Mouse (Mus musculus): Measurements from ENCODE around the gene Sparc.
A peak's percentile ranks its signal among the peaks of the same experiment; 100 is the strongest.

The Sparc gene

DNA sequence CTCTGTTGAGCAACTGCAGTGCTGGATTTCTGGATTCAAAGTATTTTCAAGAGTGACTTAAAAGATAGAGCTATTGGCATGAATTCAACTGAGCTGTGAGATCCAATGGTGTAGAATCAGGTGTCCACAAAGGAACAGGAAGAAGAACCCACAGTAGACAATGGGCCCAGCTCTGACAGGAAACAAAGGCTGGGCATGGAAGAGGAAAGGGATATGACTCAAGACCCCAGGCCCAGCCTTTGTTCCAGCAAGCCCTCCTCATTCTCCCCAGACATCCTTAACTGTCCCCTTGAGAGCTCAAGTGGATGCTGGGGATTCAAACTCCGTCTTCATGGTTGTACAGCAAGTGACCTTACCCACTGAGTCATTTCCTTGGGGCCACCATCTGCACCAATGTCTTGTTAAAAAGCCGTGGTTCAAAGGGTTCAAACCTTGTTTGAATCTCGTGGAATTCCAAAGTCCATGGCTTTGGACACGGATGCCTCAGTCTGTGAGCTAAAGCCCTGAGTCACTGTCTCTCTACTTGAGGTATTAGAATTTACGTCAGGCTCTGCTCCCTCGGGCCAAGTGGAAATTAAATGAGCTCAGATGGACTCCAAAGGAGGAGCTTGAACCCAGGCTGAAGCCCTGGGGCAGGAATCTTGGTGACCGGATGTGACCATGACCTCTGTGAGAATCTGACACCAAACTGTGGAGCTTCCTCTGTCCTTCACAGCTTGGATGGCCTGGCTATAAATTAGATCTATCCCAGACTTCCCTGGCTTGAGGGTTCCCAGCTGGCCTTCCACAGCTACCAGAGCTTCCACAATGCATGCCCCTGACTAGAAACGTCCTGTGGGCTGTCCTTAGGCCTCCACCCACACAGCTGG lies 17.1 kb downstream of the Sparc start:
- DNase-seq (ENCODE audit: low read depth, low spot score): no peak

DNA sequence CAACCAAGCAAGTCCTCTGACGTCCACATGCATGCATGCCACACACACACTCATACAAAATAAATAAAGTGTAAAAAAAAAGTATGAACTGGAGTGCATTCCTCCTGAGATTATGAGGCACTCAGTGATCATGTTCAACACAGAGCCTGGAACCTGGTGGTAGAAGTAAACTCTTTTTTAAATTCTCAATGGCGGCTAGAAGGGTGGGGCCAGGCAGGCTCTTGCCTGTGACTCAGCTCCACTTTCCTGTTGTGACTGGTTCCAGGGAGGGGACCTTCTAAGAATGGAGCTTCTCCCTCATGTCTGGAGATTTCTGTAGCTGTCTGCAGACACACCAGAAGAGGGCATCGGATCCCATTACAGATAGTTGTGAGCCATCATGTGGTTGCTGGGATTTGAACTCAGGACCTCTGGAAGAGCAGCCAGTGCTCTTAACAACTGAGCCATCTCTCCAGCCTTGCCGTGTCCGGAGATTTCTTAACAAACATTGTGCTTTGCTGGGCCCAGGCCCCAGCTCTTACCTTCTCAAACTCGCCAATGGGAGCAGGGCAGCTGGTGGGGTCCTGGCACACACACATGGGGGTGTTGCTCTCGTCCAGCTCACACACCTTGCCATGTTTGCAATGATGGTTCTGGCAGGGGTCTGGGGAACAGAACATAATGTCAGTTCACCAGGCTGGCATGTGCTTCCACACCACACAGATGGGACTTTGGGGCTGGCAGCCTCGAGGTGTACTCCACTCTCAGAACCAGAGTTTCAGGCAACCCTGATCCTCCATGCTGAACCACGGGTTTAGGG lies 18.1 kb downstream of the Sparc start:
- DNase-seq (ENCODE audit: low read depth, low spot score): no peak

GRCm38 (mm10) chr11:55400863-55401262 lies 22.1 kb downstream of the Sparc start:
- DNase-seq (ENCODE audit: low read depth, low spot score): no peak

- DNase-seq (ENCODE audit: low read depth, low spot score): no peak
Measured at GRCm38 (mm10) chr11:55398371-55398770, 24.6 kb downstream of the Sparc start.

DNA sequence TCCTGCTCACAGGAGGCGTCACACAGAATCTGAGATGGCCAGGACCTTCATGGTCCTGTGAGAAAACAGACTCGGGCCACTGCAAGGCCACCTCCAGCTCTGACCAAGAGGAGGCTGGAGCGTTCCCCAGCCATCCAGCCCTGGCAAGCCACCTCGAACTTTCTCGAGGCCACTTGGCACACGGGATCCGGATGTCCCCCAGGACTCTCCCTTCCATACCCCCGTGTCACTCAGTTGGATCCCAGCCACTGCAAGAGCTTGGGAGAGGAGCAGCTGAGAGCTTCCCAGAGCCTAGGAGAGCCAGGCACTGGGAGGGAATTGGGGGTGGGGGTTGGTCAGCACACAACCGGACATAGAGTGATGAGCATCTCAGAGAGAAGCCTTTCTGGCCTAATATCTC lies 25.5 kb downstream of the Sparc start:
- no peak for DNase-seq (ENCODE audit: low read depth, low spot score)

GRCm38 (mm10) chr11:55397036-55397435 lies 25.9 kb downstream of the Sparc start:
- no peak for DNase-seq (ENCODE audit: low read depth, low spot score)

DNA sequence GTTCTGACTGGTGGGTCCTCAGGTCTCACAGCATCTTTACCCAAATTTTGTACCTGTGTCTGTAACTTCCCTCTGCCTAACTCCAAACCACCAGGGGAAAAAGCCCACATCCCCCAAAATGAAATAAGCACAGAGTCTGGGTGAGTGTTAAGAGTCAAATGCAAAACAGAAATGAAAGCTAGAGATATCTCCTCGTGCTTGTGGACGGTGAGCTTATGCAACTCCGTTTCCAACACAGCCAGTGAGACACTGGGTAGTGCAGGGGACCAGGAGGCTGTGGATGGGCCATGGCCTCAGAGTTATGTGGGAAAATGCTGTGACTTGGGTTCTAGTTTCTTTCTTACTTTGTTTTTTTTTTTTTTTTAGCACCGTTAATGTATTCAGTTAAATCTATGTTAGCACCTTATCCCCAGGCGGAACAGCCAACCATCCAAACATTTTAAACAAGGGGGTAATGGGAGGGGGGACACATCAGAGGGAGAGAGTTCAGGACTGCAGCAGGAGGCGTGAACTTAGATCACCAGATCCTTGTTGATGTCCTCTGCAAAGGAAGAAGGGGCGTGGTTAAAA lies 27.8 kb downstream of the Sparc start:
- no peak for DNase-seq (ENCODE audit: low read depth, low spot score)

- DNase-seq (ENCODE audit: low read depth, low spot score): peak; percentile 75
Measured at GRCm38 (mm10) chr11:55394592-55394991, 28.4 kb downstream of the Sparc start.

DNA sequence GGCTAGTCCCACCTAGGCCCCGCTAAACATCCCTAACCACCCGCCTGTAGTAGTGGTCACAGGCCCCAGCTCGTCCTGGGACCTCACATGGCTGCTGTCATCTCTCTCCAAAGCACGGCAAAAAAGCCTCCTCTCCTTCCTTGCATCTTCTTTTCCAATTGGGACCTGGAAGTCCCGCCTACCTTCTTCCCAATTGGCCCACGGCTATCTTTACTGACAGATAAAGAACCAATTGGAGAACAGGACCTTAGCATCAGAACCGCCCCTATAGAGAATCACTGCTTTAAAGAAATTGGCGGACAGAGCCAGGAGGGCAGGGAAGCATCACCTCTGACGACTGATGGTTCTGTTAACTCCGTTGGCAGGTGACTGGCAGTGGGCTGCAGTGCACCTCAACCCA lies 30.5 kb downstream of the Sparc start:
- DNase-seq (ENCODE audit: low read depth, low spot score): no peak

DNA sequence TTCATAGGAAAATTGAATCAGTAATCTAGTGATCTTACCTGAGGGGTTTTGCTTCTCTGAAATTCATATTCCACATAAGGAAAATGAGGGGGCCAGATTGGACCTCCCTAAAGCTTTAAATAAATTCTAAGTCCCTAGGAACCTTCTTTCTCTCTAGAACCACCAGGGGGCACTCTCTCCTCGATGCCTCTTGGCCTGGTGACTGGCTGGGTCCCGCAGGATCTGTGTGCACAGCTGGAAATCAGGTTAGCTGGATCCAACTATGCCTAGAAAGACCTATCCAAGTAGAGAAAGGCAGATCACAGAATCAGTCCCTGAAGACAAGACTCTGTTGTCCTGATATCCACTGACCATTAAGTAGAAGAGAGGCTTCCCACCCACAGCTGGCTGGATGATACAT lies 33.2 kb downstream of the Sparc start:
- peak; percentile 65 for DNase-seq (ENCODE audit: low read depth, low spot score)

DNA sequence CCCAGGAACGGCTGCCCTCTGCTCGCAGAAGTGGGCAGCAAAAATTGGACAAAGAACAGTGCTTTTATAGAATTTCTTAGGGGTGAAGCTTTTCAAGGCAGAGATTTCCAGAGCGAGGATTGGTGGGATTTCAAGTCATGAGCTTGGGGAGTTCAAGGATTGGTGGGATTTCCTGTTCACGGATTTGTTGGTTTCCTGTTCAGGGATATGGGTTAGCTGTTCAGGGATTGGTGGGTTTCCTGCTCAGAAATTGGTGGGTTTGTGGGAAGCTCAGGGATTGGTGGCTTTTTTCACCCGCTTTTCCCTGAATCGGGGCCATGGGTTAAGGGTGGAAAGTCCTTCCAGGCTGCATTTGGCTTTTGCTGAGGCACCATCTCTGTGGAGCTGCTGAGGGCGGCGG lies 35.4 kb downstream of the Sparc start:
- DNase-seq (ENCODE audit: low read depth, low spot score): no peak

DNA sequence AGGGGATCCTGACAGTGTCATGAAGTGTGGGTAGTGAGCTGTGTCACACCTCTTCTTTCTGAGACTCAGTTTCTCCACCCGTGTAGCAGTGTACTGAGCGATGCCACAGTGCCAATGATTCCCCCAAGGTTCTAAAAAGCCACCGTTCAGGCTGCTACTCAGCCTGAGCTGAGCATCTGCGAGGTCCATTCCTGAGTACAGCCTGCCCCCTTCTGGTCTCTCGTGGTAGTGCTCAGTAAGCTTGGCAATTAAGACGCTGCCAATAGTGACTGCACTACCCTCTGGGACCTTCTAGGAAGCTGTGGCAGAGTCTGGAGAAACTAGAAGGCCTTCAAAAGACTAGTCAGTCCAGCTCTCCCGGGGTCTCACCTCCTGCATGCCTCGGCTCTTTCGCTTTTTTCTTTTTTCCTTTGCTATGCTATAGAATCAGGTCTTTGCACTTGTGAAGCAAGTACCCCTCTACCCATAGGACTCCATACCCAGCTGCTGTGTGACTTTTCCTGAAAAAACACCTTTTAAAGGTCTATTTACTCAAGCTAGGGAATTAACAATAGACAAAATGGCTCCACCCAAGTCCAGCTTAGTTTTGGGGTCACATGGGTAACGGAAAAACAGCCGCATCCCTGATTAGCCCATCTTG lies 36.4 kb downstream of the Sparc start:
- peak; percentile 84 for DNase-seq (ENCODE audit: low read depth, low spot score)

DNA sequence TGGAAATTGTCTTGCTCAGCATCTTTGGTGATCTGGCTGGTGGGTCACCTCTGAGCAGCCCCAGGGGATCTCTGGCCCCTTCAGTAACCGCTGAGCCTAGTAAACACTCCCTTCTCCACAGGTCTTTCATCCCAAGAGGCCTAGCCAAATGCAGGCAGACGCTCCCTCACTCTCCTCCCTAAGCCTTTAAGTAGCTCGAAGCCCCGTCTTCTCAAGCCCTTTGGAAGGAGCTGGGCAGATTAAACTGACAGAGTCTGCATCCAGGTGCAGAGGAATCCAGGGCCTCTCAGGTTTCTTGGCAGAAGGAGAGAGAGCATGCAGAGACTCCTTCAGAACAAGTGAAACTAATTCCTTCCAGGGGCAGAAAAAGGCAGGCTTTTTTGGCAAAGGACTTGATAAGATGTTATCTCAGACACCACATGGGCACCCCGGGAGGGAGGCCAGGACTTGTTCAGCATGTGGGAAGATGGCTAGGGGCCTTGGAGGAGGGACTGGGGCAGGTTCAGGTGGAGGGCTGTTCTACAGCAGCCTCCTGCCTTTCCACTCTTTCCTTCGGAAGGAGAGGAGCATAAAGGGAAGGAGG lies 39.4 kb downstream of the Sparc start:
- no peak for DNase-seq (ENCODE audit: low read depth, low spot score)

DNA sequence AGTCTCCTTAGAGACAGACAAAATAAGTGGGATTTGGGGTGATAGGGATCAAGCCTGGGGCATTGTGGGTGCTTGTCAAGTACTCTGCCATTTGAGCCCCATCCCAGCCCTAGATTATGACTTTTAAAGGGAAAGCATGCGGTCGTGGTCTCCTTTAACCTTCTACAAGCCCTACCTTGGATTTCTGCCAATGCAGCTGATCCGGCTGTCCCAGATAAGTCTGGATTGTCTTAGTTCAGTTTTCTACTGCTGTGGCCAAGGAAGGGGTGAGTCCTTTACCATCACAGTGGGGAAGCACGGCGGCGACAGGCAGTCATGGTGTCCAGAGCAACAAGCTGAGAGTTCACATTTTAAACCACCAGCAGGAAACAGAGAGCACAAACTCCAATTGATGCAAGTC lies 42.1 kb downstream of the Sparc start:
- DNase-seq (ENCODE audit: low read depth, low spot score): no peak

- DNase-seq (ENCODE audit: low read depth, low spot score): no peak
Measured at GRCm38 (mm10) chr11:55378371-55378770, 44.6 kb downstream of the Sparc start.

DNA sequence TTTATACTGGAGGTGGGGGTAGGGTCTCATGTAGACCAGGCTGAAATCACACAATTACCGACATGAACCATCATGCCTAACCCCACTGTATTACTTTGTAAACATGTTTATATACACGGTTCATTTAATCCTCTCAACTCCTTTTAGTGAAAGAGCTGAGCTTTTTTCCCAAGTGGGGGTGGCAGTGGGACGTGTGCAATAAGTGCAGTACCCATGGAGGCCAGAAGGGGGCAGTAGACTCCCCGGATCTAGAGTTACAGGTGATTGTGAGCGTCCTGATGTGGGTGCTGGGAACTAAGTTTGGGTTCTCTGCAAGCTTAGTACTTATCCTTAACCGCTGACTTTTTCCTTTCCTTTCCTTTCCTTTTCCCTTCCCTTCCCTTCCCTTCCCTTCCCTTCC lies 49.1 kb downstream of the Sparc start:
- DNase-seq (ENCODE audit: low read depth, low spot score): peak; percentile 41

DNA sequence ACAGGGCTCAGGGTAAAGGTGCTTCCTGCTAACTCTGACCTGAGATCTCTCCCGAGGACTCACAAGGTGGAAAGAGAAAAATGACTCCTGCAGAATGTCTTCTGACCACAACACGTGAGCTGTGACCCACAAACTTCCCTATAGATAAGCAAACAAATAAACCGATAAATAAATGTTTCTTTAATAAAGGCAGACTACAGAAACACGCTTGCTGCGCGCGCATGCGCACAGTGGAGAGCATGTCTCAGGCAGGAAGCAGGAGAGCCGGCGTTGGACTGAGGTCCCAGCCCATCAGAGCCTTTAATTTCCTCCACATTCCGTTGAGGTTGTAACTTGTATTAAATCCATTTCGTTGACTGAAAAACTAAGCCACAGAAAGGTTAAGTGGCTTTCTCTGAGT lies 49.6 kb downstream of the Sparc start:
- no peak for DNase-seq (ENCODE audit: low read depth, low spot score)

DNA sequence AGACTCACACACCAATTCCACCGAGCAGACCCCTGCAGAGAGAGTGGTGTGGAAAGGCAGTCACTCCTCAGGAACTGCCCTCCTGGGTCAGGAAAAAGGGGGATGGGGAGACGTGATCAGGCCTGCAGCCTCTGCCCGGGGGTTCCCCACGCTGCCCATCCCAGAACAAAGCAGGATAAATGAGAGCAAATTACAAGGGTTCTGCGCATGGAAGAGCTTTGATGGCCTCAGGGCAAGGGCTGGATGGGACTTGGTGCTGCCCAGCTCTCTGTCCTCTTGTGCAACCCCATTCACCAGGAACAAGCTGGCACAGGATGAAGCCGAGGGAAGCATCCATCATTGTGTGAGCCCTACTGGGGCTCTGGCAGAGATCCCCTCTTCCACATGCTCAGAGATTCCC lies 51.0 kb downstream of the Sparc start:
- DNase-seq (ENCODE audit: low read depth, low spot score): no peak

GRCm38 (mm10) chr11:55369093-55369471 lies 53.9 kb downstream of the Sparc start:
- no peak for DNase-seq (ENCODE audit: low read depth, low spot score)

DNA sequence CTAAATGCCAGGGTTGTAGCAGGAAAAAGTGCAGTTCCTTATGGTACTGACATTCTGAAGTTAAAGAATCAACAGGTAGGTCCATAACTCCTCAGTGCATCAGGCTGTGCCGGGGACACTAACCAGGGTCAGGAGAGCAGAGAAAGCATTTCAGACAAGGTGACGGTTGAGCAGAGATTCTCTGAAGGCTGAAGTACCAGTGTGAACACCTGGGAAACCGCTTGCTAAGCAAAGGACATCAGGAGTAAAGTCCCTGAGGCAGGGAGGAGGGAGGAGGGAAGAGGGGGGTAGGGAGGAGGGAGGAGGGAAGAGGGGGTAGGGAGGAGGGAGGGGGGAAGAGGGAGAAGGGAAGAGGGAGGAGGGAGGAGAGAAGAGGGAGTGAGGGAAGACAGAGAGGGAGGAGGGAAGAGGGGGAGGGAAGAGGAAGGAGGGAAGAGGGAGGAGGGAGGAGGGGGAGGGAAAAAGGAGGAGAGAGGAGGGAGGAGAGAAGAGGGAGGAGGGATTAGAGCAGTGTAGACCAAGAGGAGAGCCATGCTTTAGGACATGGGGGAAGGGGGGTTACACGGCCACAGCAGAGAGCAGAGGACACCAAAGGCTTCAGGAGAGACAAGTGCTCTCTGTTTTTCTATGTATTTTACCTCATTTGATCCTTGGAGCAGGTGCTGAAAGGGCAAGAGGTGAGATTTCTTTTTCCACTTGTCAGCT lies 54.4 kb downstream of the Sparc start:
- DNase-seq (ENCODE audit: low read depth, low spot score): no peak

GRCm38 (mm10) chr11:55367783-55368182 lies 55.2 kb downstream of the Sparc start:
- DNase-seq (ENCODE audit: low read depth, low spot score): no peak

All from A20 (cell line).